Mouse (Mus musculus) embryonic facial prominence, embryonic 13.5 days (tissue): ENCODE results near the gene Map3k6. TPM values are rescaled to one million over a fixed set of nuclear protein-coding genes. Genes with fewer than 3 reads are reported as not detected.

Experiments
- ATAC-seq: fragments of 200-750 bp; cut with Nextera tagmentation; 2 replicates; pipeline ENCODE4 v1.8.0; 2017; ENCODE audit warnings: low read depth; ENCODE audit not compliant: insufficient number of reproducible peaks, insufficient read depth, low FRiP score, low TSS enrichment
- H3K27ac ChIP-seq: fragments of 300-500 bp; sonication (generic); 2 replicates; pipeline ENCODE4 v1.5.1; 2015; ENCODE audit warnings: moderate library complexity, mild to moderate bottlenecking, inconsistent platforms
- H3K27me3 ChIP-seq: fragments of 300-500 bp; sonication (generic); 2 replicates; pipeline ENCODE4 v1.6.1; 2015; ENCODE audit warnings: mild to moderate bottlenecking, inconsistent platforms
- H3K36me3 ChIP-seq: fragments of 300-500 bp; sonication (generic); 2 replicates; pipeline ENCODE4 v1.6.1; 2015; ENCODE audit warnings: mild to moderate bottlenecking, inconsistent platforms
- H3K4me1 ChIP-seq: fragments of 300-500 bp; sonication (generic); 2 replicates; pipeline ENCODE4 v1.6.1; 2015; ENCODE audit warnings: inconsistent platforms
- H3K4me2 ChIP-seq: fragments of 300-500 bp; sonication (generic); 2 replicates; pipeline ENCODE4 v1.6.1; 2015; ENCODE audit warnings: moderate library complexity, mild to moderate bottlenecking, inconsistent platforms
- H3K4me3 ChIP-seq: fragments of 300-500 bp; sonication (generic); 2 replicates; pipeline ENCODE4 v1.5.1; 2015; ENCODE audit warnings: mild to moderate bottlenecking, inconsistent platforms
- H3K9ac ChIP-seq: fragments of 300-500 bp; sonication (generic); 2 replicates; pipeline ENCODE4 v1.6.1; 2015; ENCODE audit warnings: mild to moderate bottlenecking, inconsistent platforms
- H3K9me3 ChIP-seq: fragments of 300-500 bp; sonication (generic); 2 replicates; pipeline ENCODE4 v1.6.1; 2016; ENCODE audit warnings: inconsistent platforms
- WGBS: fragments of 180-500 bp; shearing (Covaris S2); methylation state at CpG from one replicate; pipeline ENCODE4 v1.1.7; 2015; ENCODE audit warnings: mixed read lengths; 5-methylcytosine and 5-hydroxymethylcytosine counted together
- polyA plus RNA-seq: library from polyadenylated mRNA; unstranded; fragments of >200 nt; fragmentation: Nextera tagmentation; extraction: Ambion mirVana; gene quantifications from 2 replicates; pipeline ENCODE4 v1.2.1, GENCODE M21; 2015

Gene Map3k6
- polyA plus RNA-seq, 1 experiment from 2014 or later: 4.8 TPM

GRCm38 (mm10) chr4:133218745-133219144 is 21.9 kb upstream of the Map3k6 start:
- no peak overlapping the region for H3K9ac ChIP-seq
- no peak overlapping the region for H3K27ac ChIP-seq
- peaks cover 43% of the 10 kb centered on the region for H3K27me3 ChIP-seq
- WGBS: 87% methylated on average over 3 of the region's 3 CpGs
- no peak for ATAC-seq
- peaks cover 23% of the 10 kb centered on the region for H3K4me1 ChIP-seq
- H3K9me3 ChIP-seq: no peaks in the 10 kb centered on the region
- H3K36me3 ChIP-seq: no peaks in the 10 kb centered on the region
- no peak overlapping the region for H3K4me2 ChIP-seq
- H3K4me3 ChIP-seq: no peak overlapping the region

DNA sequence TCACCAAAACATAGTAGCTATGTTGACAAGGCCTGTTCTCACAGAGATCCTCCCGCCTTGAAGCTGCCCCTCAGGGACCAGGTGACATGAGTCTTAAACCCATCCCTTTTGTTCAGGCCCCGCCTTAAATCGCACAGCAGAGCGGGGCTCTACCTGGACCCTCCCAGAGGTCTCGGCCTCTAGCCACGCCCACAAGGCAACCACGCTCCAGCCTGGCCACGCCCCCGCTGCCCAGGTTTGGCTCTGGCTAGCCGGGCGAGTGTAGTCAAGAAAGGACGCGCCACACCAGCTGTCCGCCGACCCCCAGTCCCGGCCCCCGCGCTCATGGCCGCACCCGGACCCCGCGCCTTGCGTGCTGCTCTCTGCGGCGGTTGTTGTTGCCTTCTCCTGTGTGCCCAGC is 20.0 kb upstream of the Map3k6 start:
- peak overlapping the region; percentile 68 for H3K4me2 ChIP-seq
- 3% methylated on average over 25 of the region's 25 CpGs for WGBS
- no peak; the same call in 1 of the 2 replicates for ATAC-seq
- H3K4me3 ChIP-seq: peak overlapping the region; percentile 39
- no peaks in the 10 kb centered on the region for H3K36me3 ChIP-seq
- peaks cover 29% of the 10 kb centered on the region for H3K27me3 ChIP-seq
- H3K4me1 ChIP-seq: peaks cover 28% of the 10 kb centered on the region
- no peaks in the 10 kb centered on the region for H3K9me3 ChIP-seq
- H3K27ac ChIP-seq: no peak overlapping the region
- peak overlapping the region; percentile 58 for H3K9ac ChIP-seq

GRCm38 (mm10) chr4:133221701-133222100 is 18.9 kb upstream of the Map3k6 start:
- no peaks in the 10 kb centered on the region for H3K9me3 ChIP-seq
- no peak overlapping the region for H3K27ac ChIP-seq
- H3K27me3 ChIP-seq: peaks cover 29% of the 10 kb centered on the region
- H3K36me3 ChIP-seq: no peaks in the 10 kb centered on the region
- no peak for ATAC-seq
- H3K4me3 ChIP-seq: no peak overlapping the region
- H3K4me2 ChIP-seq: no peak overlapping the region
- H3K9ac ChIP-seq: no peak overlapping the region
- peaks cover 36% of the 10 kb centered on the region for H3K4me1 ChIP-seq
- WGBS: 81% methylated on average over 8 of the region's 8 CpGs

DNA sequence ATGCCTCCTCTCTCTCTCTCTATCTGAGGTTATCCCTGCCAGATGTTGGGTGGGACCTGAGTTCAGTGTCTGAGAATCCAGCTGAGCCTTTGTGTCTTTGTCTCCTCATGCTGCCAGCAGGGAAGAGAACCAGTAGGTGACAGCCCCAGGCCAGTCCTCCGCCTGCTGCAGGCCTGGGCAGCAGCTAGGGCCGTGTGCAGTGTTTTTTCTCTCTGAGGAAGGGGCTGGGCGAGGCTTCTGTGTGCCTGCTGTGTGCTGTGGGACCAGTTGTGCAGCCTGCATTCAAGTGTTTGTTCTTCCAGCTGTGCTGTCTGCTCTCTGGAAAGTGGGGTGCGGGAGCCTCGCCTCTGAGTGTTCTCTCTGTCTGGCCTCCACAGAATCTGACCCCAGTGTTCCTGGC is 16.7 kb upstream of the Map3k6 start:
- peak overlapping the region; percentile 36 for H3K9ac ChIP-seq
- H3K9me3 ChIP-seq: no peaks in the 10 kb centered on the region
- peaks cover 29% of the 10 kb centered on the region for H3K27me3 ChIP-seq
- WGBS: 52% methylated on average over 5 of the region's 5 CpGs
- ATAC-seq: no peak
- no peak overlapping the region for H3K4me2 ChIP-seq
- H3K4me3 ChIP-seq: no peak overlapping the region
- H3K27ac ChIP-seq: peak overlapping the region; percentile 11; the same call in 1 of the 2 replicates
- H3K36me3 ChIP-seq: no peaks in the 10 kb centered on the region
- peaks cover 36% of the 10 kb centered on the region for H3K4me1 ChIP-seq

DNA sequence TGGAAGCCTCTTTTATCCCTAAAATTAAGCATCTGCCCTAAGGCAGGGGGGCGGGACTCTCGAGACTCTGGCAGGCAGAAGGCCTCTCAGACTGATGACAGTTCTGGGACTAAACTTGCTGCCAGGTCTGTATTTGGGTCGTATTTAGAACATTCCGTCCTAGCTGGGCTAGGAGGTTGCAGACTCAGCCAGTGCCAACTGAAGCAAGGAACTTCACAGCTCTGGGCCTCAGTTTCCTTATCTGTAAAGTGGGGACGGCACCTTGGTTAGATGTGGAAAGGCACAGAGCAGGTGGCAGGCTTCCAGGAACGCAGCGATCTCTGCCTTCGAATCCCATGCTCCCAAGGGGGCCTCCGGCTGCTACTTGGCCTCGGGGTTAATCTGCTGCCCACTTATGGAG is 14.5 kb upstream of the Map3k6 start:
- no peak overlapping the region for H3K27ac ChIP-seq

GRCm38 (mm10) chr4:133227636-133228035 is 13.0 kb upstream of the Map3k6 start:
- H3K4me2 ChIP-seq: no peak overlapping the region
- H3K27me3 ChIP-seq: peaks cover 4% of the 10 kb centered on the region; the same call in 1 of the 2 replicates
- H3K9me3 ChIP-seq: no peaks in the 10 kb centered on the region
- WGBS: 40% methylated on average over 8 of the region's 8 CpGs
- H3K9ac ChIP-seq: no peak overlapping the region
- H3K36me3 ChIP-seq: no peaks in the 10 kb centered on the region
- H3K4me1 ChIP-seq: peaks cover 30% of the 10 kb centered on the region
- no peak for ATAC-seq
- no peak overlapping the region for H3K27ac ChIP-seq
- H3K4me3 ChIP-seq: no peak overlapping the region

More for the DNA sequence above, 14.5 kb upstream of the Map3k6 start:
- H3K36me3 ChIP-seq: no peaks in the 10 kb centered on the region
- WGBS: 53% methylated on average over 10 of the region's 10 CpGs
- no peak overlapping the region for H3K9ac ChIP-seq
- no peaks in the 10 kb centered on the region for H3K9me3 ChIP-seq
- no peak overlapping the region for H3K4me3 ChIP-seq
- peaks cover 17% of the 10 kb centered on the region for H3K27me3 ChIP-seq
- ATAC-seq: no peak
- H3K4me1 ChIP-seq: peaks cover 34% of the 10 kb centered on the region
- H3K4me2 ChIP-seq: no peak overlapping the region

- H3K36me3 ChIP-seq: no peaks in the 10 kb centered on the region
- no peaks in the 10 kb centered on the region for H3K27me3 ChIP-seq
- H3K9me3 ChIP-seq: no peaks in the 10 kb centered on the region
- H3K4me1 ChIP-seq: peaks cover 14% of the 10 kb centered on the region
- no peak overlapping the region for H3K9ac ChIP-seq
- H3K4me2 ChIP-seq: no peak overlapping the region
- peak overlapping the region; percentile 35; the same call in 1 of the 2 replicates for H3K27ac ChIP-seq
- WGBS: 32% methylated on average over 8 of the region's 8 CpGs
- ATAC-seq: no peak
- no peak overlapping the region for H3K4me3 ChIP-seq
These were observed 11.0 kb upstream of the Map3k6 start for GRCm38 (mm10) chr4:133229582-133229981.

DNA sequence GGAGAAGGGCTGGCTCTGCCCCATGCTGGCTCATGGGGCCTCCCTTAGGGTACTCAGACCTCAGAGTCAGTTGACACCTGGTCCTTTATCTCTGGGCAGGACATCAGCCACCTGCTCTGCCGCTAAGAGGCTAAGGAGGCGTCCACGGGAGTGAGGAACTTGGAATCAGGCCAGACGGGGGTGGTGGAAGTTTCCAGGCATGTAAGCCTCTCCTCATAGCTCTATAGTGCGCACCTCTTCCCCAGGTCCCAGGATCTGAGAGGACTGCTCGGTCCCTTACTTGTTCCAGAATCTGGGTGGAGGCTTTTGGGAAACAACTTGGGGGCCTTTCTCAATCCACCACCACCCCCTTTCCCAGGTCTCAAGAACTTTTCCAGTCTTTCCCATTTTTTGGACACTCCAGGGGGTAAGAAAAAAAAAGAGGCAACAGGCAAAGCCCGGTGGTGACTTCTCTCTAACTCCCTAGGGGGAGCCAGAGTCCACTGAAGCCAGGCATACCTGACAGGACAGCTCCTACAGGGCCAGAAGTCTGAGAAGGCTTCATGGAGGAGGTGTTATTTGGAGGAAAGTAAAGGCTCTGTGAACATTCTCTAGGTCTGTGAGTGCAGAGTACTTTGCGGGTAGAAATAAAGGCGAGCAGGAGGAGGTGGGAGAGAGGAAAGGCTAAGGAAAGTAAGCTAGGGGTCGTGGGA is 7.2 kb upstream of the Map3k6 start:
- no peaks in the 10 kb centered on the region for H3K27me3 ChIP-seq
- H3K27ac ChIP-seq: no peak overlapping the region
- no peak overlapping the region for H3K4me2 ChIP-seq
- ATAC-seq: no peak
- 39% methylated on average over 10 of the region's 10 CpGs for WGBS
- no peaks in the 10 kb centered on the region for H3K36me3 ChIP-seq
- H3K4me1 ChIP-seq: peaks cover 5% of the 10 kb centered on the region; the same call in 1 of the 2 replicates
- H3K4me3 ChIP-seq: no peak overlapping the region
- no peaks in the 10 kb centered on the region for H3K9me3 ChIP-seq
- H3K9ac ChIP-seq: no peak overlapping the region

GRCm38 (mm10) chr4:133234771-133235170 is 5.8 kb upstream of the Map3k6 start:
- WGBS: 54% methylated on average over 5 of the region's 5 CpGs
- ATAC-seq: no peak

GRCm38 (mm10) chr4:133235415-133235814 is 5.2 kb upstream of the Map3k6 start:
- Histone ChIP-seq H3K4me2 (no peak overlapping the region), H3K27ac (no peak overlapping the region), H3K9ac (no peak overlapping the region), H3K4me3 (no peak overlapping the region), H3K9me3 (no peaks in the 10 kb centered on the region), H3K36me3 (no peaks in the 10 kb centered on the region), H3K4me1 (peaks cover 2% of the 10 kb centered on the region), H3K27me3 (peaks cover 16% of the 10 kb centered on the region)
- 80% methylated on average over 5 of the region's 5 CpGs for WGBS
- ATAC-seq: no peak

More at GRCm38 (mm10) chr4:133234771-133235170, 5.8 kb upstream of the Map3k6 start:
- Histone ChIP-seq H3K4me2 (no peak overlapping the region), H3K4me3 (no peak overlapping the region), H3K36me3 (no peaks in the 10 kb centered on the region), H3K4me1 (peaks cover 3% of the 10 kb centered on the region; the same call in 1 of the 2 replicates), H3K27me3 (peaks cover 10% of the 10 kb centered on the region; the same call in 1 of the 2 replicates), H3K27ac (no peak overlapping the region), H3K9me3 (no peaks in the 10 kb centered on the region), H3K9ac (no peak overlapping the region)

DNA sequence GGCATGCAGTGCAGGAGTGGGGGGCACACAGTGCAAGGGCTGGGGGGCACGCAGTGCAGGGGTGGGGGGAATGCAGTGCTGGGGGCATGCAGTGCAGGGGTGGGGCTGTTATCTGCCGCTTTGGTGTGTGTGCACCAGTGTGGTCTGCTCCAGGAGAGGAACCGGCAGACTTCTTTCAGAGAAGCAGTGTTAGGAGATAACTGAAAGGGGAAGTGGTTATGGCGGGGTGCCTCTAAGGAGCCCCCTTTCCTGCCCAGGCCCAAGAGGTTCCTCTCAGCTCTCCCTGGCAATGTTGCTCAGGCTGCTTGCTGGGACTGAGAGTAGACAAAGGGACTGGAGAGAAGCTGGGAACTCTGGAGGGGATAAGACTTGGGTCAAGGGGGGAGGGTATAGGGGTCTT is 2.7 kb upstream of the Map3k6 start:
- Histone ChIP-seq H3K36me3 (no peaks in the 10 kb centered on the region), H3K4me1 (peaks cover 10% of the 10 kb centered on the region), H3K4me2 (no peak overlapping the region), H3K9me3 (no peaks in the 10 kb centered on the region), H3K4me3 (no peak overlapping the region), H3K9ac (no peak overlapping the region), H3K27ac (no peak overlapping the region), H3K27me3 (peaks cover 31% of the 10 kb centered on the region)
- 78% methylated on average over 4 of the region's 4 CpGs for WGBS
- no peak for ATAC-seq
